Mouse (Mus musculus) testis, adult 2 months (tissue): ENCODE data around the gene Cep55.

Source experiments
- CTCF ChIP-seq: fragments of 200-500 bp; IDR thresholded peaks from 2 replicates; pipeline ENCODE4 v1.5.1; 2012; ENCODE audit warnings: low read depth, mild to moderate bottlenecking, inconsistent platforms, low read length, moderate library complexity; ENCODE audit not compliant: control insufficient read depth, insufficient read depth, insufficient replicate concordance
- POLR2A ChIP-seq: fragments of 200-500 bp; IDR thresholded peaks from 2 replicates; pipeline ENCODE4 v1.6.1; 2012; ENCODE audit warnings: low read depth, mild to moderate bottlenecking, inconsistent platforms, low read length, moderate library complexity; ENCODE audit not compliant: control insufficient read depth

- TF ChIP-seq CTCF: no peak
- TF ChIP-seq POLR2A: no peak
Measured at GRCm38 (mm10) chr19:38031144-38031543, 23.7 kb upstream of the Cep55 start.
